Mouse (Mus musculus) limb, embryonic 14.5 days (tissue): ENCODE data around the gene Rhog. TPM values are rescaled to one million over a fixed set of nuclear protein-coding genes. Genes with fewer than 3 reads are reported as not detected.

Source experiments
- ATAC-seq: fragments of 200-750 bp; cut with Nextera tagmentation; 2 replicates; pipeline ENCODE4 v1.8.0; 2017; ENCODE audit warnings: low read depth, moderate number of reproducible peaks, moderate TSS enrichment; ENCODE audit not compliant: low FRiP score
- DNase-seq: peaks from one replicate; pipeline ENCODE4 v3.0.0-alpha.2; 2015; ENCODE audit warnings: low spot score
- H3K27ac ChIP-seq: fragments of 300-500 bp; sonication (generic); replicated peaks from 2 replicates; pipeline ENCODE4 v1.5.1; 2014; ENCODE audit warnings: low read depth, mild to moderate bottlenecking, low read length, moderate library complexity, mixed read lengths
- H3K27me3 ChIP-seq: fragments of 300-500 bp; sonication (generic); 2 replicates; pipeline ENCODE4 v1.6.1; 2014; ENCODE audit warnings: low read length, mixed read lengths; ENCODE audit not compliant: control insufficient read depth, insufficient read depth
- H3K36me3 ChIP-seq: fragments of 300-500 bp; sonication (generic); 2 replicates; pipeline ENCODE4 v1.6.1; 2014; ENCODE audit warnings: mild to moderate bottlenecking, low read length, moderate library complexity, mixed read lengths; ENCODE audit not compliant: control insufficient read depth, insufficient read depth
- H3K4me1 ChIP-seq: fragments of 300-500 bp; sonication (generic); 2 replicates; pipeline ENCODE4 v1.6.1; 2014; ENCODE audit warnings: antibody characterized with exemption, low read length, mixed read lengths; ENCODE audit not compliant: control insufficient read depth, insufficient read depth
- H3K4me2 ChIP-seq: fragments of 300-500 bp; sonication (generic); replicated peaks from 2 replicates; pipeline ENCODE4 v1.6.1; 2014; ENCODE audit warnings: low read depth, mild to moderate bottlenecking, low read length, moderate library complexity; ENCODE audit not compliant: severe bottlenecking
- H3K4me3 ChIP-seq: fragments of 300-500 bp; sonication (generic); replicated peaks from 2 replicates; pipeline ENCODE4 v1.5.1; 2014; ENCODE audit warnings: low read length
- H3K9ac ChIP-seq: fragments of 300-500 bp; sonication (generic); 2 replicates; pipeline ENCODE4 v1.6.1; 2014; ENCODE audit warnings: mild to moderate bottlenecking, low read depth, low read length, moderate library complexity; ENCODE audit not compliant: severe bottlenecking
- H3K9me3 ChIP-seq: fragments of 300-500 bp; sonication (generic); 2 replicates; pipeline ENCODE4 v1.6.1; 2016; ENCODE audit warnings: low read length; ENCODE audit not compliant: control insufficient read depth
- POLR2A ChIP-seq: fragments of 200-500 bp; IDR thresholded peaks from 2 replicates; pipeline ENCODE4 v1.8.0; 2012; ENCODE audit warnings: inconsistent platforms, mild to moderate bottlenecking, moderate library complexity, borderline replicate concordance; ENCODE audit not compliant: insufficient read depth, insufficient read length; ENCODE audit errors: extremely low read depth
- WGBS: fragments of 180-500 bp; shearing (Covaris S2); extraction: QIAGEN DNeasy Blood & Tissue Kit; methylation state at CpG from one replicate; pipeline ENCODE4 v1.1.7; 2014; 5-methylcytosine and 5-hydroxymethylcytosine counted together
- polyA plus RNA-seq, 2 experiments: library from polyadenylated mRNA; depleted of rRNA in 1 of 2; stranded (reverse) in 1 of 2; unstranded in 1 of 2; fragments of >200 nt; fragmentation: Nextera tagmentation in 1 of 2; extraction: Ambion mirVana in 1 of 2; gene quantifications; 2 replicates each; pipeline versions ENCODE4 v1.2.1 to v1.2.3; 2012 to 2014

The Rhog gene
- polyA plus RNA-seq, 2 experiments, result 48.7 to 73.7 TPM

GRCm38 (mm10) chr7:102289466-102289865 lies 33.6 kb upstream of the Rhog start:
- H3K27ac ChIP-seq, result no peak overlapping the region
- H3K4me1 ChIP-seq, result peaks cover 5% of the 10 kb centered on the region; the same call in 1 of the 2 replicates
- no peak overlapping the region for H3K4me3 ChIP-seq
- no peaks in the 10 kb centered on the region for H3K9me3 ChIP-seq
- DNase-seq, result no peak
- no peaks in the 10 kb centered on the region for H3K36me3 ChIP-seq
- H3K4me2 ChIP-seq, result no peak overlapping the region
- no peak for ATAC-seq
- WGBS, result 80% methylated on average over 6 of the region's 6 CpGs
- TF ChIP-seq POLR2A, result no peak
- H3K9ac ChIP-seq, result no peak overlapping the region
- H3K27me3 ChIP-seq, result no peaks in the 10 kb centered on the region

GRCm38 (mm10) chr7:102282261-102282660 lies 26.4 kb upstream of the Rhog start:
- H3K4me3 ChIP-seq, result no peak overlapping the region
- DNase-seq (no peak), ATAC-seq (no peak)
- no peaks in the 10 kb centered on the region for H3K36me3 ChIP-seq
- H3K9me3 ChIP-seq, result no peaks in the 10 kb centered on the region
- H3K27me3 ChIP-seq, result no peaks in the 10 kb centered on the region
- no peak overlapping the region for H3K9ac ChIP-seq
- no peak for TF ChIP-seq POLR2A
- no peaks in the 10 kb centered on the region for H3K4me1 ChIP-seq
- 76% methylated on average over 5 of the region's 5 CpGs for WGBS
- no peak overlapping the region for H3K27ac ChIP-seq
- H3K4me2 ChIP-seq, result no peak overlapping the region

GRCm38 (mm10) chr7:102281403-102281802 lies 25.5 kb upstream of the Rhog start:
- H3K27ac ChIP-seq, result no peak overlapping the region
- no peaks in the 10 kb centered on the region for H3K4me1 ChIP-seq
- no peak overlapping the region for H3K4me2 ChIP-seq
- no peak for TF ChIP-seq POLR2A
- no peak overlapping the region for H3K9ac ChIP-seq
- no peaks in the 10 kb centered on the region for H3K9me3 ChIP-seq
- H3K36me3 ChIP-seq, result no peaks in the 10 kb centered on the region
- no peaks in the 10 kb centered on the region for H3K27me3 ChIP-seq
- ATAC-seq (no peak), DNase-seq (no peak)
- H3K4me3 ChIP-seq, result no peak overlapping the region
- WGBS, result 93% methylated on average over 1 of the region's 1 CpGs

GRCm38 (mm10) chr7:102272422-102272948 lies 16.6 kb upstream of the Rhog start:
- Histone ChIP-seq H3K4me2 (no peak overlapping the region), H3K4me3 (no peak overlapping the region), H3K4me1 (peaks cover 6% of the 10 kb centered on the region; the same call in 1 of the 2 replicates), H3K27ac (no peak overlapping the region), H3K9ac (no peak overlapping the region), H3K36me3 (no peaks in the 10 kb centered on the region), H3K27me3 (no peaks in the 10 kb centered on the region; the same call in 1 of the 2 replicates), H3K9me3 (no peaks in the 10 kb centered on the region)
- WGBS, result 89% methylated on average over 3 of the region's 3 CpGs
- no peak for ATAC-seq
- TF ChIP-seq POLR2A, result no peak
- no peak for DNase-seq

GRCm38 (mm10) chr7:102268395-102268748 lies 12.5 kb upstream of the Rhog start:
- DNase-seq, result no peak
- Histone ChIP-seq H3K27me3 (no peaks in the 10 kb centered on the region; the same call in 1 of the 2 replicates), H3K9me3 (no peaks in the 10 kb centered on the region), H3K4me2 (peak overlapping the region; percentile 90), H3K27ac (no peak overlapping the region), H3K4me1 (peaks cover 6% of the 10 kb centered on the region; the same call in 1 of the 2 replicates), H3K4me3 (peak overlapping the region; percentile 86), H3K36me3 (no peaks in the 10 kb centered on the region), H3K9ac (peak overlapping the region; percentile 78)
- no peak for ATAC-seq
- WGBS, result 7% methylated on average over 12 of the region's 12 CpGs
- no peak for TF ChIP-seq POLR2A
